Mouse (Mus musculus): ENCODE results near the gene Rhox11. TPM values are rescaled to one million over a fixed set of nuclear protein-coding genes. Genes with fewer than 3 reads are reported as not detected.
"Not testable (repeated sequence)": the region's sequence is repeated elsewhere in the genome, so short reads cannot be mapped to it uniquely, and the experiment has no call there.

Rhox11 gene
- not detected in 2 replicates for polyA plus RNA-seq (2014; fragmentation: Nextera tagmentation; extraction: Ambion mirVana)

GRCm38 (mm10) chrX:38085041-38085440 is at the start of gene Rhox11:
Gene Rhox11, minus strand, starts transcription at chrX:38085141.
- no peak for DNase-seq (ENCODE audit: low spot score)
- Histone ChIP-seq H3K27me3 (replicated peaks; ENCODE audit: control insufficient read depth, insufficient read depth, low read length) (no peaks in the 10 kb centered on the region), H3K9me3 (replicated peaks; ENCODE audit: control insufficient read depth, low read length) (no peaks in the 10 kb centered on the region), H3K36me3 (ENCODE audit: control insufficient read depth, insufficient read depth, low read length) (no peaks in the 10 kb centered on the region), H3K4me1 (ENCODE audit: control insufficient read depth, insufficient read depth, low read length) (no peaks in the 10 kb centered on the region), H3K27ac (ENCODE audit: low read depth, low read length) (no peak within 1 kb of the TSS), H3K4me3 (ENCODE audit: low read depth, low read length) (no peak within 1 kb of the TSS), H3K4me2 (ENCODE audit: low read length) (no peak within 1 kb of the TSS), H3K9ac (ENCODE audit: low read length) (no peak within 1 kb of the TSS)
- no peak for ATAC-seq
- WGBS: 89% methylated on average over 9 of the region's 9 CpGs

- ATAC-seq (no peak), DNase-seq (ENCODE audit: low spot score) (no peak)
- H3K36me3 ChIP-seq (ENCODE audit: control insufficient read depth, insufficient read depth, low read length): no peaks in the 10 kb centered on the region
- H3K27me3 ChIP-seq (replicated peaks; ENCODE audit: control insufficient read depth, insufficient read depth, low read length): no peaks in the 10 kb centered on the region
- no peak overlapping the region for H3K27ac ChIP-seq (ENCODE audit: low read depth, low read length)
- no peak overlapping the region for H3K4me3 ChIP-seq (ENCODE audit: low read depth, low read length)
- H3K4me2 ChIP-seq (ENCODE audit: low read length): no peak overlapping the region
- WGBS: 90% methylated on average over 34 of the region's 34 CpGs
- no peaks in the 10 kb centered on the region for H3K4me1 ChIP-seq (ENCODE audit: control insufficient read depth, insufficient read depth, low read length)
- H3K9me3 ChIP-seq (replicated peaks; ENCODE audit: control insufficient read depth, low read length): peaks cover 8% of the 10 kb centered on the region; the same call in 1 of the 2 replicates
- no peak overlapping the region for H3K9ac ChIP-seq (ENCODE audit: low read length)
Measured at GRCm38 (mm10) chrX:38121478-38121877, 36.5 kb upstream of the Rhox11 start.

- H3K9me3 ChIP-seq (replicated peaks; ENCODE audit: control insufficient read depth, low read length): peaks cover 8% of the 10 kb centered on the region; the same call in 1 of the 2 replicates
- WGBS: 94% methylated on average over 20 of the region's 20 CpGs
- H3K27ac ChIP-seq (ENCODE audit: low read depth, low read length): no peak within 1 kb of the TSS
- no peak for DNase-seq (ENCODE audit: low spot score)
- no peaks in the 10 kb centered on the region for H3K27me3 ChIP-seq (replicated peaks; ENCODE audit: control insufficient read depth, insufficient read depth, low read length)
- H3K4me2 ChIP-seq (ENCODE audit: low read length): no peak within 1 kb of the TSS
- no peak within 1 kb of the TSS for H3K9ac ChIP-seq (ENCODE audit: low read length)
- no peak within 1 kb of the TSS for H3K4me3 ChIP-seq (ENCODE audit: low read depth, low read length)
- no peaks in the 10 kb centered on the region for H3K36me3 ChIP-seq (ENCODE audit: control insufficient read depth, insufficient read depth, low read length)
- no peaks in the 10 kb centered on the region for H3K4me1 ChIP-seq (ENCODE audit: control insufficient read depth, insufficient read depth, low read length)
- ATAC-seq: no peak
Measured at GRCm38 (mm10) chrX:38120982-38121381, 36.0 kb upstream of the Rhox11 start, which contains the start of gene Rhox13. Gene Rhox13, plus strand, starts transcription at chrX:38121219.

GRCm38 (mm10) chrX:38110807-38111206 is 25.9 kb upstream of the Rhox11 start, which contains the start of gene Rhox12:
Gene Rhox12, minus strand, starts transcription at chrX:38110907.
- no peaks in the 10 kb centered on the region for H3K36me3 ChIP-seq (ENCODE audit: control insufficient read depth, insufficient read depth, low read length)
- no peaks in the 10 kb centered on the region for H3K9me3 ChIP-seq (replicated peaks; ENCODE audit: control insufficient read depth, low read length)
- H3K27me3 ChIP-seq (replicated peaks; ENCODE audit: control insufficient read depth, insufficient read depth, low read length): no peaks in the 10 kb centered on the region
- no peak within 1 kb of the TSS for H3K9ac ChIP-seq (ENCODE audit: low read length)
- H3K4me3 ChIP-seq (ENCODE audit: low read depth, low read length): no peak within 1 kb of the TSS
- no peak within 1 kb of the TSS for H3K4me2 ChIP-seq (ENCODE audit: low read length)
- H3K4me1 ChIP-seq (ENCODE audit: control insufficient read depth, insufficient read depth, low read length): no peaks in the 10 kb centered on the region
- no peak within 1 kb of the TSS for H3K27ac ChIP-seq (ENCODE audit: low read depth, low read length)
- DNase-seq (ENCODE audit: low spot score) (no peak), ATAC-seq (no peak)
- WGBS: 72% methylated on average over 4 of the region's 4 CpGs

- H3K27ac ChIP-seq (ENCODE audit: low read depth, low read length): no peak overlapping the region
- H3K9me3 ChIP-seq (replicated peaks; ENCODE audit: control insufficient read depth, low read length): no peaks in the 10 kb centered on the region
- ATAC-seq (no peak), DNase-seq (ENCODE audit: low spot score) (peak; percentile 54)
- H3K27me3 ChIP-seq (replicated peaks; ENCODE audit: control insufficient read depth, insufficient read depth, low read length): no peaks in the 10 kb centered on the region
- no peaks in the 10 kb centered on the region for H3K4me1 ChIP-seq (ENCODE audit: control insufficient read depth, insufficient read depth, low read length)
- 26% methylated on average over 12 of the region's 12 CpGs for WGBS
- no peaks in the 10 kb centered on the region for H3K36me3 ChIP-seq (ENCODE audit: control insufficient read depth, insufficient read depth, low read length)
- no peak overlapping the region for H3K4me3 ChIP-seq (ENCODE audit: low read depth, low read length)
- no peak overlapping the region for H3K9ac ChIP-seq (ENCODE audit: low read length)
- no peak overlapping the region for H3K4me2 ChIP-seq (ENCODE audit: low read length)
Measured at GRCm38 (mm10) chrX:38084226-38084625, 715 bp downstream of the Rhox11 start.

- 91% methylated on average over 11 of the region's 11 CpGs for WGBS
- no peak within 1 kb of the TSS for H3K9ac ChIP-seq (ENCODE audit: low read length)
- no peaks in the 10 kb centered on the region for H3K9me3 ChIP-seq (replicated peaks; ENCODE audit: control insufficient read depth, low read length)
- DNase-seq (ENCODE audit: low spot score) (no peak), ATAC-seq (no peak)
- H3K4me1 ChIP-seq (ENCODE audit: control insufficient read depth, insufficient read depth, low read length): no peaks in the 10 kb centered on the region
- H3K27me3 ChIP-seq (replicated peaks; ENCODE audit: control insufficient read depth, insufficient read depth, low read length): no peaks in the 10 kb centered on the region
- no peaks in the 10 kb centered on the region for H3K36me3 ChIP-seq (ENCODE audit: control insufficient read depth, insufficient read depth, low read length)
- no peak within 1 kb of the TSS for H3K4me2 ChIP-seq (ENCODE audit: low read length)
- H3K27ac ChIP-seq (ENCODE audit: low read depth, low read length): no peak within 1 kb of the TSS
- H3K4me3 ChIP-seq (ENCODE audit: low read depth, low read length): no peak within 1 kb of the TSS
Measured at GRCm38 (mm10) chrX:38066175-38066574, 18.8 kb downstream of the Rhox11 start, which contains the start of gene Rhox10. Gene Rhox10, plus strand, starts transcription at chrX:38066475.

- ATAC-seq: no peak
- H3K4me1 ChIP-seq (ENCODE audit: control insufficient read depth, insufficient read depth, low read length): no peaks in the 10 kb centered on the region
- H3K27ac ChIP-seq (ENCODE audit: low read depth, low read length): no peak overlapping the region
- no peak overlapping the region for H3K9ac ChIP-seq (ENCODE audit: low read length)
- H3K36me3 ChIP-seq (ENCODE audit: control insufficient read depth, insufficient read depth, low read length): no peaks in the 10 kb centered on the region
- no peak overlapping the region for H3K4me2 ChIP-seq (ENCODE audit: low read length)
- no peak overlapping the region for H3K4me3 ChIP-seq (ENCODE audit: low read depth, low read length)
- no peaks in the 10 kb centered on the region for H3K27me3 ChIP-seq (replicated peaks; ENCODE audit: control insufficient read depth, insufficient read depth, low read length)
- peak; percentile 30 for DNase-seq (ENCODE audit: low spot score)
- no peaks in the 10 kb centered on the region for H3K9me3 ChIP-seq (replicated peaks; ENCODE audit: control insufficient read depth, low read length)
- WGBS: 3% methylated on average over 1 of the region's 1 CpGs
Measured at GRCm38 (mm10) chrX:38061544-38061943, 23.4 kb downstream of the Rhox11 start.

GRCm38 (mm10) chrX:38043014-38043413 is 41.9 kb downstream of the Rhox11 start, which contains the start of gene Btg1-ps2:
Gene Btg1-ps2, minus strand, starts transcription at chrX:38043114.
- H3K9me3 ChIP-seq (replicated peaks; ENCODE audit: control insufficient read depth, low read length): not testable (repeated sequence)

GRCm38 (mm10) chrX:38039666-38040065 is 45.3 kb downstream of the Rhox11 start:
- H3K36me3 ChIP-seq (ENCODE audit: control insufficient read depth, insufficient read depth, low read length): no peaks in the 10 kb centered on the region
- no peak for DNase-seq (ENCODE audit: low spot score)
- H3K4me1 ChIP-seq (ENCODE audit: control insufficient read depth, insufficient read depth, low read length): no peaks in the 10 kb centered on the region
- no peak for ATAC-seq
- H3K4me2 ChIP-seq (ENCODE audit: low read length): no peak overlapping the region
- no peaks in the 10 kb centered on the region for H3K9me3 ChIP-seq (replicated peaks; ENCODE audit: control insufficient read depth, low read length)
- no peaks in the 10 kb centered on the region for H3K27me3 ChIP-seq (replicated peaks; ENCODE audit: control insufficient read depth, insufficient read depth, low read length)
- WGBS: 94% methylated on average over 5 of the region's 5 CpGs
- no peak overlapping the region for H3K9ac ChIP-seq (ENCODE audit: low read length)
- no peak overlapping the region for H3K4me3 ChIP-seq (ENCODE audit: low read depth, low read length)
- H3K27ac ChIP-seq (ENCODE audit: low read depth, low read length): no peak overlapping the region

More at GRCm38 (mm10) chrX:38043014-38043413, 41.9 kb downstream of the Rhox11 start, which contains the start of gene Btg1-ps2:
- not testable (repeated sequence) for DNase-seq (ENCODE audit: low spot score); H3K4me2 ChIP-seq (ENCODE audit: low read length); H3K27ac ChIP-seq (ENCODE audit: low read depth, low read length); H3K36me3 ChIP-seq (ENCODE audit: control insufficient read depth, insufficient read depth, low read length); H3K9ac ChIP-seq (ENCODE audit: low read length); H3K4me3 ChIP-seq (ENCODE audit: low read depth, low read length); H3K4me1 ChIP-seq (ENCODE audit: control insufficient read depth, insufficient read depth, low read length); H3K27me3 ChIP-seq (replicated peaks; ENCODE audit: control insufficient read depth, insufficient read depth, low read length); ATAC-seq

All from forebrain, embryonic 14.5 days (tissue).